Mouse (Mus musculus): Measurements from ENCODE around the gene Smc3. TPM values are rescaled to one million over a fixed set of nuclear protein-coding genes. Genes with fewer than 3 reads are reported as not detected.

Gene Smc3
- 57.0 and 63.2 TPM in 2 replicates for polyA plus RNA-seq (2015; fragmentation: Nextera tagmentation; extraction: Ambion mirVana)

DNA sequence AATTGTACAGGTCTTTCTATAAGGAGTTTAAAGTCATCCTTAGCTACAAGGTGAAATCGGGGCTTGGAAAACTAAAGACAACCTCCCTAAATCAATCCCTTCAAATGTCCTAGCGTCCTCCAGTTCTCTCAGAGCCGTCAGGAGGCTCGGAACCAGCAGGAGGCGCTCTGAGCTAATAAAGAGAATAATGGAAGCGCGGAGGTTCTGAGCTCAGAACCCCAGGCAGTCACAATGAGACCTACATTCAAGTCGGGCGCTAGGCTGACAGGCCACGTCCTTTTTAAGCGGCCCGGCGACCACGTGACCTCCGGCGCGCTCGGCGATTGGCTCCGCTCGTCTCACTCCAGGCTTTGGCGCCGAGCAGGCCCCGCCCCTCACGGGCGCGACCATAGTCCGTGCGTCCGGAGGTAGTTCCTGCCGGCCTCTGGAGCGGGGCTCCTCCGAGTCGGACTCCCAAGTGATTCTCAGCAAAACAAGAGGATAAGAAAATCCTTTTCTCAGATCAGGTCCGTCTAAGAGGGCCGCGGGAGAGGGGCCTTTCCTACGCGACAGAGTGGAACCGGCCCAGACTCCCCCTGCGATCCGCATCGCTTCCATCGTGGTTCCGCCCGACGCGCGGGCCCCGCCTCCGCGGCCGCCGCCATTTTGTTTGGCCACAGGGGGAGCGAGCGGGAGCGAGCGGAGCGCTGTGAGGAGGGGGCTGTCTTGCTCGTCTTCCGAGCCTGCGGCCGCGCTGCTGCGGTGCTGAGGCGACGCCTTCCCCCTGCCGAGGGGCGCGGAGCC, at the start of gene Smc3:
Smc3 (plus strand) TSS at position 642 of the 783 bp plus-strand sequence.
- H3K4me2 ChIP-seq (replicated peaks) = peak within 1 kb of the TSS; percentile 77
- H3K4me3 ChIP-seq (replicated peaks) = peak within 1 kb of the TSS; percentile 100
- H3K4me1 ChIP-seq (replicated peaks) = peaks cover 9% of the 10 kb centered on the region
- under 1% methylated on average over 70 of the region's 70 CpGs for WGBS
- no peaks in the 10 kb centered on the region for H3K36me3 ChIP-seq
- no peaks in the 10 kb centered on the region for H3K27me3 ChIP-seq (replicated peaks)
- peak within 1 kb of the TSS; percentile 96 for H3K27ac ChIP-seq
- H3K9ac ChIP-seq = peak within 1 kb of the TSS; percentile 97
- peak; percentile 99 for ATAC-seq
- H3K9me3 ChIP-seq = no peaks in the 10 kb centered on the region

DNA sequence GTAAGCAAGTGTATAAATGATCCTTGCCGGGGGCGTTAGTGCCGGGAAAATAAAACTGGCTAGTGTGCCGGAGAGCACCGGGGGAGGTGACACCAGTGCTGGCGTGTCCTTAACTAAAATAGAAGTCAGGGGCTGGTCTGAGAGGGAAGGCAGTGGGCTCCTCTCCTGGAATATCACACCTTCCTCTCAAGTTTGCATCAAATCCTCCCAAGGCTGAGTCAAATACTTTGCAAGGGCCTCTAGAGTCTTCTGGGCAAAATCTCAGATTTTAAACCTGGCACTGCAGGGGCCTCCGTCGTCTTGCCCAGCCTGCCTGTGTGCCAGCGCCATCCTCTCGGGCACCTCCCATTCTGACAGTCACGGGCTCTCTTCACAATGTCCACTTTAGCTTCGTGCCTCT, 49.2 kb upstream of the Smc3 start:
- no peak for ATAC-seq
- Histone ChIP-seq H3K4me1 (replicated peaks) (peaks cover 5% of the 10 kb centered on the region), H3K36me3 (no peaks in the 10 kb centered on the region), H3K27me3 (replicated peaks) (no peaks in the 10 kb centered on the region), H3K9ac (no peak overlapping the region), H3K4me2 (replicated peaks) (no peak overlapping the region), H3K9me3 (no peaks in the 10 kb centered on the region), H3K4me3 (replicated peaks) (no peak overlapping the region), H3K27ac (no peak overlapping the region)
- 72% methylated on average over 12 of the region's 12 CpGs for WGBS

DNA sequence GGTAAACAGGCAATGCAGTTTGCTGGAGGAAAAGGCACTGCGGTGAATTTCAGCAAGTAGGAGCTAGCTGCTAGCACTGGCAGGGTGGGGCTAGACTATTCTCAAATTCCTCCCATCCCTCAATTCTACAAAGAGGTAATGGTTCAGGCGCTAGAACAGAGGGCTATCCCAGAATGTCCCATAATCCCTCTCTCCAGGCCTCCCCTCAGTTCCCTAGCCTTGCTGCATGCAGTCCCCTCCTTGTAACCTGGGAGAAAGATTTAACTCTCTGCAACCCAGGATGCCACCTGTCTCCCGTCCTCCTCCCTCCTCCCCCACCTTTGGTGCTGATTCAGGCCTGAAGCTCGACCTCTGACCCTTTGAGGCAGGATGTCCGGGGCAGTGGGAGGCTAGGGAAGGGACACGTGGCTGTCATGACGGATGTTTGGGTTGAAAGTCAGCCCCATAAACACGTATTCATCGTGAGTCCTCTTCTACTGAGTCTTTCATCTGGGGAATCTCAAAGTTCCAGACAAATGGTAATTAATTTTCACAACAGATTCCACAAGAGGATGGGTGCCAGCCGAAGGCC, 47.9 kb upstream of the Smc3 start:
- Histone ChIP-seq H3K4me3 (replicated peaks) (no peak overlapping the region), H3K9me3 (no peaks in the 10 kb centered on the region), H3K9ac (no peak overlapping the region), H3K27ac (no peak overlapping the region), H3K36me3 (no peaks in the 10 kb centered on the region), H3K4me2 (replicated peaks) (no peak overlapping the region), H3K4me1 (replicated peaks) (peaks cover 9% of the 10 kb centered on the region), H3K27me3 (replicated peaks) (no peaks in the 10 kb centered on the region)
- WGBS = 34% methylated on average over 10 of the region's 10 CpGs
- ATAC-seq = no peak

DNA sequence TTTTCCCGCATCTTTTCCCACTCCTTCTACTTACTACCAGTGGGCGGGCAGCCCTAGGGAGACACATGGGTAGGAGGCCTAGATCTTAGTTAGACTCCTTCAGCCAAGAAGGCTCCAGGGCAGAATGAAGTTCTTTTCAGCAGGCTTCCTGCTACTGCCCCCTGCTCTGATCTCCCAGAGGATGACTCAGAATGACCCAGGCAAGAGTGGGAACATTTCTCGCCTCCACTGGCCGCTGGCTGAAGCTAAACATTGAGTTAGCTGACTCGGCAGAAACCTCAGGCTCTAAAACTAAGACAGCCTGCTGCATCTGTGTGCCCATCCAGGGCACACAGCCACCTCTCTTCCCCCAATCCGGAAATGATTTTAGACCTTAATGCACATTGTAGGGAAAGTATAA, 47.4 kb upstream of the Smc3 start:
- WGBS = 48% methylated on average over 6 of the region's 6 CpGs
- Histone ChIP-seq H3K4me2 (replicated peaks) (no peak overlapping the region), H3K27ac (no peak overlapping the region), H3K27me3 (replicated peaks) (no peaks in the 10 kb centered on the region), H3K4me1 (replicated peaks) (peaks cover 13% of the 10 kb centered on the region), H3K9ac (no peak overlapping the region), H3K9me3 (no peaks in the 10 kb centered on the region), H3K36me3 (no peaks in the 10 kb centered on the region), H3K4me3 (replicated peaks) (no peak overlapping the region)
- ATAC-seq = no peak

DNA sequence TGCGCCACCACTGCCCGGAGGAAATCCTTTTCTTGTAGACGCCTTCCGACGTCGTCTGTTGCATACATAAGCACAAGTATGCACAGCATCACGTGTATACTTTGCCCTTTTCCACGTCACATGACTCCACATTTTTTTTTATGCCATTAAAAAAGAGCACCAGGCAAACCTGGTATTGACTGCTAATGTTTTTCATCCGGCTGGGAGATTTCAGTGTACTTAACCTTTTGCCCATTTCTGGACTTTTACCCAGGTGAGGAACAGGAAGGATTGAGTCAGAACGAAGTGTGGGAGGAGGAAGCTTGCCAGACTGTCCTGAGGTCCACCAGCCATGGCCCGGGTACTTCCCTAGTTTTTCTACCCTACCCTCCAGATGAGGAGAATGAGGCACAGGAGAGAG, 45.8 kb upstream of the Smc3 start:
- H3K36me3 ChIP-seq = no peaks in the 10 kb centered on the region
- peaks cover 13% of the 10 kb centered on the region for H3K4me1 ChIP-seq (replicated peaks)
- no peak overlapping the region for H3K9ac ChIP-seq
- no peak overlapping the region for H3K4me2 ChIP-seq (replicated peaks)
- no peaks in the 10 kb centered on the region for H3K27me3 ChIP-seq (replicated peaks)
- H3K4me3 ChIP-seq (replicated peaks) = no peak overlapping the region
- no peaks in the 10 kb centered on the region for H3K9me3 ChIP-seq
- WGBS = 73% methylated on average over 11 of the region's 11 CpGs
- ATAC-seq = peak; percentile 56
- no peak overlapping the region for H3K27ac ChIP-seq

DNA sequence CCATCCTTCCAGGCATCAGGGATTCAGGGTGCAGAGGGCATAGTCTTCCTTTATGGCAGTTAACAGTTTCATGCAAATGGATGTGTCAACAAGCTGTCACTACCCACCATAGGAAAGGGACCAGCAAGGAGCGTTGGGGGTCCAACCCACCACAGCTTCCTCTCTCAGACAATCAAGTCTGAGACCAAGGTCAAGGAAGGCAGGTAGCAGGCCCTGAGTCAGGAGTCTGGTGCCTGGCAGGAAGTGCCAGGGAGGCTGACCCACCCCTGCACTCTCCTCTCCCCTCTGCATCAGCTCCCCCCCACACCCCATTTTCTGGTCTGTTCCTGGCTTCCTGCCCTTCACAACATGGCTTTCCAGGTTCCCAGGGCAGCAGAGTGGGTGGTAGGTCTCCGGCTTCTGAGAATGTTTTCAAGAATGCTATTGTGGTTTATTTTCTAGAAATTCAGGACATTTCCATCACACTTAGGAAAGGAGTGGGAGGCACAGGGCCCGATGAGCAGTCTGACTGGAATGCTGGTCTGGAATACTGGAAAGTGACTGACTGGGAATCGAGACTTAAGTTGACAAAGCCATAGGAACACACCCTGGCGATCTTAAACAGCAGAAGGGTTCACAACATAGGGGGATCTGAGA, 45.1 kb upstream of the Smc3 start:
- Histone ChIP-seq H3K4me2 (replicated peaks) (no peak overlapping the region), H3K27ac (no peak overlapping the region), H3K4me3 (replicated peaks) (no peak overlapping the region), H3K4me1 (replicated peaks) (peaks cover 13% of the 10 kb centered on the region), H3K27me3 (replicated peaks) (no peaks in the 10 kb centered on the region), H3K36me3 (no peaks in the 10 kb centered on the region), H3K9ac (no peak overlapping the region), H3K9me3 (no peaks in the 10 kb centered on the region)
- 77% methylated on average over 5 of the region's 5 CpGs for WGBS
- peak; percentile 21; the same call in 1 of the 2 replicates for ATAC-seq

DNA sequence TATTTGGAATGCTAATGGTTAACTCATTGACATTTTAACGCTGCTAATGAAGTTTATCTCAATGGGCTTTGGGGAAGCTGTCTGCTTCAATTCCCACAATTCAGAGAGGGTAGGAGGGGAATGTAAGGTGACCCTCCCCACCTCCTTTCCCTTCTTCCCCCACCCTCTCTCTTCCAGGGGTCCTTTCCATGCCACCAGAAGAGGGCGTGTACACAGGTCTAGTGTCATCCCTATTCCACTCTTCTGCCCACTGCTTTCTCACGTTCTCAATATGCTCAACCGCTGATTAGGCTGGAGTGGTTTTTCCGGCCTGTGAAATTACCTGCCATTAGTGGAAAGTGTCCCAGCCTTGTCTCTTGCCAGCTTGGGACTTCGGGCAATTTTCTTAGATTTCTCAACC, 43.4 kb upstream of the Smc3 start:
- Histone ChIP-seq H3K27me3 (replicated peaks) (no peaks in the 10 kb centered on the region), H3K36me3 (no peaks in the 10 kb centered on the region), H3K27ac (no peak overlapping the region), H3K4me2 (replicated peaks) (peak overlapping the region; percentile 50), H3K4me3 (replicated peaks) (0 out of 2 replicates have a peak overlapping the region, but pooled peaks have one; percentile 1), H3K9ac (no peak overlapping the region), H3K4me1 (replicated peaks) (peaks cover 13% of the 10 kb centered on the region), H3K9me3 (no peaks in the 10 kb centered on the region)
- no peak for ATAC-seq
- WGBS = 33% methylated on average over 6 of the region's 6 CpGs

DNA sequence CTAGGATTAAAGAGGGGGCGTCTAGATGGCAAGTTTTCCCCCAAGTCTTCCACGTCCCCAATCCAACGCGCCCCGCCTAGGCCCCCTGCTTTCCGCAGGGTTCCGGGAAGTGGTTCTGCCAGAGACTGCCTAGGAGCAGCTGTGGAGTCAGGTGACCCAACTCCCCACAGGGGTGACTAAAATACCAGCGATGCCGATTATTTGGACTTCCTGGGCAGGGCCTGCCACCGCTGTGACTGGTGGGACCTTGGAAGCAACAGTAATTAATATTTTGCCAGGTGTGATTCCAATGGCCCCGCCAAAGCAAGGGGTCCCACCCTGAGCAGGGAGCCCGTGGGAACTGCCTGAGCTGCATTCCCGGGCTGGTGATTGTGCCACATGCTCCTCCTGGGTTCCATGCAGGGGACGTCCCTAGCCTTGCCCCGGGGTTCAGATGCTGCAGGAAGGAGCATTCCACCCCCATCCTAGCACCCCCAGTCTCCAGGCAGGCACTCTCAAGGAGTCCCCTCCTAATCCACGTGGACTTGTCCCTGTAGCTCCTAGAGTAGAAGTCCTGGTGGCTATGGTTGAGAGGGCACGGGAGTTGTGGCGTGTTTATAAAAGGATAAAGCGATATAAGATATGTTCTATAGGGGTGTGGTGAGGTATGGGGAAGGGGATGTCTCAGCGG, 42.8 kb upstream of the Smc3 start:
- Histone ChIP-seq H3K36me3 (no peaks in the 10 kb centered on the region), H3K4me3 (replicated peaks) (0 out of 2 replicates have a peak overlapping the region, but pooled peaks have one; percentile 1), H3K4me1 (replicated peaks) (peaks cover 13% of the 10 kb centered on the region), H3K9ac (no peak overlapping the region), H3K9me3 (no peaks in the 10 kb centered on the region), H3K27me3 (replicated peaks) (no peaks in the 10 kb centered on the region), H3K4me2 (replicated peaks) (peak overlapping the region; percentile 50), H3K27ac (no peak overlapping the region)
- 27% methylated on average over 20 of the region's 20 CpGs for WGBS
- ATAC-seq = peak; percentile 70

DNA sequence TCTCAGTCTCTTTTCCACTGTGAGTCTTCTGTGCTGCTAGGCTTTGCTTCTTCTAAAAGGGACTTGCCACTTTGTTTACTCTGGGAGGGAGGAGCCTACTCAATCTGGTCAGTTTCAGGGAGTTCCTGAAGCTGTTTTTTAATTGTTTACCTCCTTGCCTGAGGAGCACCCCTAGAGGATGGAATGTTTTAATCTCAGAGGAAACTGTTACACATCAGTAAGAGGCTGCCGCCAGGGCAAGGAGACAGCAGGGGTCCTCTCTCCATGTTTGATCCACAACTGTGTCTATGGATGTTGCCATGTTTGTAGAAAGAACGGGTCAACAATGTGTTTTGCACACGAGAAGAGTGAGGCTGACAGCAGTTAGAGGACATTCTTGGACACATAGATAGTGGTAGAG, 39.8 kb upstream of the Smc3 start:
- Histone ChIP-seq H3K4me1 (replicated peaks) (peaks cover 8% of the 10 kb centered on the region), H3K27ac (no peak overlapping the region), H3K36me3 (no peaks in the 10 kb centered on the region), H3K9ac (no peak overlapping the region), H3K4me2 (replicated peaks) (no peak overlapping the region), H3K4me3 (replicated peaks) (no peak overlapping the region), H3K9me3 (no peaks in the 10 kb centered on the region), H3K27me3 (replicated peaks) (no peaks in the 10 kb centered on the region)
- WGBS = 87% methylated on average over 3 of the region's 3 CpGs
- no peak for ATAC-seq

DNA sequence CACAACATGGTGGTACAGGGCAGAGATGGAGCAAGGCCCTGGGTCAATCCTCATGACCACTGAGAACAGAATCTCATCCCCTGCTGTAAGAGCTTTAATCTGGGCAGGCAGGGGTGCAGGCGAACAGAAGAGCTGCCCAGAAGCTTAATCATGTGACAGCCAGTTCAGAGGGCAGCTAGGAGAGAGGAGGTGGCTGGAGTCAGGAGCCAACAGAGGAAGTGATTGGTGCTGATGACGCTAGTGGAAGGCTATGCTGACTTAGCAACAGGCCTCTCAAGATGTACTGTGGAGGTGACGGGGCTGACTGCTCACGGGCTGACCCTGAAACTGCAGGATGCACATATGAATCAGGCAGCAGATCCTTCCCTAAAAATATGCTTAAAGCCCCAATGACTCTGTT, 36.0 kb upstream of the Smc3 start:
- WGBS = 52% methylated on average over 4 of the region's 4 CpGs
- Histone ChIP-seq H3K4me2 (replicated peaks) (no peak overlapping the region), H3K27me3 (replicated peaks) (no peaks in the 10 kb centered on the region), H3K27ac (no peak overlapping the region), H3K4me3 (replicated peaks) (no peak overlapping the region), H3K9me3 (no peaks in the 10 kb centered on the region), H3K4me1 (replicated peaks) (no peaks in the 10 kb centered on the region), H3K9ac (no peak overlapping the region), H3K36me3 (no peaks in the 10 kb centered on the region)
- ATAC-seq = no peak

DNA sequence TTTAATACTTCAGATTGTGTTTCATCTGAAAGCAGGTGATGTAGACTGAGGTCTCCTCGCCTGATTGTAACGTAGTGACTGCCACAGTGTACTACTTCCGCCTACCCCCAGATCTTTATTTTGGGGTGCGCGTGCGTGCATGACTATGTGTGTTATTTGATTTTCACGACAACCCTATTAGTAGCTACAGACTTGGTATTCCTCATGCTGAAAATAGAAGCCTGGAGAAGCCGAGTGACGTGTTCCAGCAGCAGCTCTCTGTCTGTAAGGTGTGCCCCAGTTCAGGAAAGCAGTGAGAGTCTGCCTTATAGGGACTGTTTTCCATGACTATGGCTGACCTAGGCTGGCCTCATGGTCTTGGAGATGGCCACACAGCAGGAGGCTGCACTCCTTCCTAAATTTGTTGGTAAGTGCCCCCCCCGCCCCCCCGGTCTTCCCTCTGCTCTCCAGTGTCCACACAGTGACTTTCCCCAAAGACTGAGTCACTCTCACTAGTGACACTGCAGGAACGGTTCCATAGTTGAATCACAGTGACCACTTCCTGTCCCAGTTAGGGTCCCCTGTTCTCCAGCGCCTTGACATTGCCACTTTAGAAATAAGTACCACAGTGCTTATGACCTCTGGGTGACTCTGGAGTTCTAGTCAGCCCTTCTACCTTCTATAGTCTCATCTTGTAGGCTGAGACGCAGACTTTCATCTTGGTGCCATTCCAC, 34.5 kb upstream of the Smc3 start:
- Histone ChIP-seq H3K27me3 (replicated peaks) (no peaks in the 10 kb centered on the region), H3K4me3 (replicated peaks) (no peak overlapping the region), H3K9ac (no peak overlapping the region), H3K4me1 (replicated peaks) (no peaks in the 10 kb centered on the region), H3K9me3 (no peaks in the 10 kb centered on the region), H3K4me2 (replicated peaks) (no peak overlapping the region), H3K27ac (no peak overlapping the region), H3K36me3 (no peaks in the 10 kb centered on the region)
- no peak for ATAC-seq
- WGBS = 86% methylated on average over 14 of the region's 14 CpGs

DNA sequence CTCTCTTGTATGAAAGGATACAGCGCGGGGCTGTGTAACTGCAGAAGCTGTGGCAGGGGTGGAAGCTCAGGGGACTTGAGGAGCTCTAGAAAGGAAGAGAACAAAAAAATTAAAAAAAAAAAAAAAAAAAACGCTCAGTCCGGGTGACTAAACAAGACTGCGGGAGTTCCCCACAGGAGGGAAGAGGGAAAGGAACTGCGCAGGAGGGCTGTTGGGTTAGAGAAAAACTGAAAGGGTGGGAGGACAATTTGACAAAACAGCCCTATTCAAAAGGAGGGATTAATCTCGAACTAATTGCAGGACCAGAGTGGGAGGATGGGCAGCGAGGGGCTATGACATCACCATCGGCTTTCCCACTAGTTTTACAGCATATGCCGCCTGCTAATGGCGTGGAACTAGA, 32.3 kb upstream of the Smc3 start:
- Histone ChIP-seq H3K4me2 (replicated peaks) (no peak overlapping the region), H3K27me3 (replicated peaks) (no peaks in the 10 kb centered on the region), H3K36me3 (no peaks in the 10 kb centered on the region), H3K9ac (no peak overlapping the region), H3K27ac (no peak overlapping the region), H3K9me3 (no peaks in the 10 kb centered on the region), H3K4me1 (replicated peaks) (0 out of 2 replicates have a peak, but pooled peaks cover 3% of the 10 kb centered on the region), H3K4me3 (replicated peaks) (no peak overlapping the region)
- no peak for ATAC-seq
- WGBS = 54% methylated on average over 11 of the region's 11 CpGs
